Mouse (Mus musculus) bone marrow macrophage, adult 2 months (primary cell): ENCODE data around the gene Trir. TPM values are rescaled to one million over a fixed set of nuclear protein-coding genes. Genes with fewer than 3 reads are reported as not detected.

Source experiments
- H3K27ac ChIP-seq: 2 replicates; pipeline ENCODE4 v1.5.1; 2012; ENCODE audit warnings: low read depth, low read length; ENCODE audit not compliant: insufficient read depth
- H3K4me1 ChIP-seq: 2 replicates; pipeline ENCODE4 v1.6.1; 2012; ENCODE audit warnings: low read length; ENCODE audit not compliant: control insufficient read depth, insufficient read depth
- H3K4me3 ChIP-seq: 2 replicates; pipeline ENCODE4 v1.5.1; 2012; ENCODE audit warnings: mild to moderate bottlenecking, low read length, moderate library complexity; ENCODE audit not compliant: insufficient read depth
- CTCF ChIP-seq: IDR thresholded peaks from 2 replicates; pipeline ENCODE4 v1.5.1; 2012; ENCODE audit warnings: low read depth, mild to moderate bottlenecking, low read length, moderate library complexity
- POLR2A ChIP-seq: IDR thresholded peaks from 2 replicates; pipeline ENCODE4 v1.6.1; 2012; ENCODE audit warnings: mild to moderate bottlenecking, low read depth, low read length, borderline replicate concordance
- polyA plus RNA-seq: library from polyadenylated mRNA; stranded (reverse); fragments of >200 nt; gene quantifications from 2 replicates; pipeline ENCODE4 v1.2.4, GENCODE M21; 2012; ENCODE audit not compliant: missing spikeins, insufficient read depth, insufficient read length

Gene Trir
- polyA plus RNA-seq, 1 experiment, result 145 TPM

DNA sequence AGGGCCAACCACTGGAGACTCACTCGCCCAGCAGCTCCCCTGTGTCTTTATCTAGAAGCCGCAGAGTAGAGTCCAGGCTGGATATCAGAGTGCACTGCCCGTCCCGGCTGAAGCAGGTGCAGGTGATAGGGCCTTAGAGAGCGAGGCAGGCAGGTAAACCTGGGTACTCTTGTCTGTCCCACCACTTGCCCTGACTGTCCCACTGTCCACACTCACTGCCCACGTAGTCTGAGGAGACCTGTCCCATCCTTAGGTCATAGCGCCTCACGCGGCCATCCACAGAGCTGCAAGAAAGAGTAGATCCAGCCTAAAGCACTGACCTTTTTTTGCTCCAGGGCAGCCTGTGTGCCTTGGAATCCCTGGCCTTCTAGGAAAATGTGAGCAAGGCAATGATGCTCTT is 49.4 kb downstream of the Trir start:
- Histone ChIP-seq H3K4me3 (no peak overlapping the region), H3K27ac (no peak overlapping the region), H3K4me1 (peaks cover 8% of the 10 kb centered on the region)
- TF ChIP-seq CTCF (no peak), POLR2A (no peak)

DNA sequence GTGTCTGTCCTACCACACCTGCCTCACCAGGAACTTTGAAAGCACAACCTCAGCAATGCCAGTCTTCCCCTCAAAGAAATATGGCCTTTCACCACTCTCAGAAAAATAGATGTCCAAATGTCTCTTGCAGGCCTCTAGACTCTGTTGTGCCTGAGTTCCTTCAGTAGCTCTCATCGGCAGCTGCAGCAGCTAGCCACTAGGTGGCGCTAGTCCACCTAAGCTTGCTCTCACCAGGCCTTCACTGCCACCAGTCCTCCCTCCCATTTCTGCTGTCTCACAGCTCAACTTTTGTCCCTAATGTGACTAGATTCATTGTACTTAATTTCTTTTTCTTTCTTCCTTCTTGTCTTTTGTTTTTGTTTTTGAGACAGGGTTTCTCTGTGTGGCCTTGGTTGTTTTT is 50.4 kb downstream of the Trir start:
- Histone ChIP-seq H3K4me3 (no peak overlapping the region), H3K4me1 (peaks cover 11% of the 10 kb centered on the region), H3K27ac (peak overlapping the region; percentile 6; the same call in 1 of the 2 replicates)
- no peak for TF ChIP-seq POLR2A
- peak; percentile 84 for TF ChIP-seq CTCF

Other genes with a start within 250 kb of the Trir start
- gene Nfix, start 226.5 kb upstream of the Trir start, polyA plus RNA-seq, result 8.3 and 12.5 TPM in 2 replicates
- gene Dand5, start 204.0 kb upstream of the Trir start, polyA plus RNA-seq, result 3.3 and 5.4 TPM in 2 replicates
- gene Gadd45gip1, start 195.3 kb upstream of the Trir start, polyA plus RNA-seq, result 12.7 and 13.9 TPM in 2 replicates
- 49.1 and 54.0 TPM in 2 replicates for gene Rad23a, start 186.2 kb upstream of the Trir start, polyA plus RNA-seq
- gene Calr, start 179.9 kb upstream of the Trir start, polyA plus RNA-seq, result 674 and 696 TPM in 2 replicates
- gene Farsa, start 169.8 kb upstream of the Trir start, polyA plus RNA-seq, result 23.1 and 30.5 TPM in 2 replicates
- gene Syce2, start 154.7 kb upstream of the Trir start, polyA plus RNA-seq, result 19.4 and 19.6 TPM in 2 replicates
- 13.4 and 17.6 TPM in 2 replicates for gene Gcdh, start 132.9 kb upstream of the Trir start, polyA plus RNA-seq
- gene Klf1, start 124.9 kb upstream of the Trir start, polyA plus RNA-seq, result not detected in 2 replicates
- 109 and 119 TPM in 2 replicates for gene Dnase2a, start 118.3 kb upstream of the Trir start, polyA plus RNA-seq
- gene Mast1, start 89.5 kb upstream of the Trir start, polyA plus RNA-seq, result 0.28 and 0.42 TPM in 2 replicates
- gene Rtbdn, start 79.8 kb upstream of the Trir start, polyA plus RNA-seq, result not detected in 2 replicates
- not detected in 2 replicates for gene Gm49661, start 57.4 kb upstream of the Trir start, polyA plus RNA-seq
- 267 and 279 TPM in 2 replicates for gene Prdx2, start 57.2 kb upstream of the Trir start, polyA plus RNA-seq
- 39.8 and 40.7 TPM in 2 replicates for gene Rnaseh2a, start 57.1 kb upstream of the Trir start, polyA plus RNA-seq
- 71.1 and 80.8 TPM in 2 replicates for gene Junb, start 48.1 kb upstream of the Trir start, polyA plus RNA-seq
- gene Hook2, start 36.2 kb upstream of the Trir start, polyA plus RNA-seq, result 14.5 and 17.4 TPM in 2 replicates
- not detected in 2 replicates for gene Best2, start 12.3 kb upstream of the Trir start, polyA plus RNA-seq
- gene Asna1, start 1.5 kb upstream of the Trir start, polyA plus RNA-seq, result 74.5 and 75.3 TPM in 2 replicates
- 34.0 and 44.4 TPM in 2 replicates for gene Tnpo2, start 10.1 kb downstream of the Trir start, polyA plus RNA-seq
- gene Fbxw9, start 33.2 kb downstream of the Trir start, polyA plus RNA-seq, result 10.2 and 11.8 TPM in 2 replicates
- gene Gm5741, start 41.2 kb downstream of the Trir start, polyA plus RNA-seq, result not detected in 2 replicates
- gene Dhps, start 44.9 kb downstream of the Trir start, polyA plus RNA-seq, result 36.7 and 44.9 TPM in 2 replicates
- 90.2 and 113 TPM in 2 replicates for gene Wdr83os, start 53.9 kb downstream of the Trir start, polyA plus RNA-seq
- 22.6 and 27.3 TPM in 2 replicates for gene Wdr83, start 54.5 kb downstream of the Trir start, polyA plus RNA-seq
- gene Man2b1, start 56.4 kb downstream of the Trir start, polyA plus RNA-seq, result 390 and 469 TPM in 2 replicates
- 1.2 and 1.7 TPM in 2 replicates for gene Zfp791, start 96.3 kb downstream of the Trir start, polyA plus RNA-seq
- not detected in 2 replicates for gene Cks1brt, start 125.1 kb downstream of the Trir start, polyA plus RNA-seq
- not detected in 2 replicates for gene Olfr371, start 199.2 kb downstream of the Trir start, polyA plus RNA-seq